Mouse (Mus musculus): ENCODE data around the gene Pou5f2.

Gene Pou5f2

GRCm38 (mm10) chr13:78024683-78025294 lies at the start of gene Pou5f2:
Gene Pou5f2 (plus strand): TSS chr13:78024902.
- peak; percentile 9 to 54 for DNase-seq (ENCODE audit: low spot score in 2 of 2)

GRCm38 (mm10) chr13:77976248-77976647 lies 48.5 kb upstream of the Pou5f2 start:
- DNase-seq (ENCODE audit: low spot score in 2 of 2) = no peak

GRCm38 (mm10) chr13:77977121-77977520 lies 47.6 kb upstream of the Pou5f2 start:
- no peak for DNase-seq (ENCODE audit: low spot score in 2 of 2)

GRCm38 (mm10) chr13:77982105-77982851 lies 42.4 kb upstream of the Pou5f2 start:
- peak in 1 of 2 experiments; percentile 20 for DNase-seq (ENCODE audit: low spot score in 2 of 2)

GRCm38 (mm10) chr13:77982852-77983202 lies 41.9 kb upstream of the Pou5f2 start:
- no peak for DNase-seq (ENCODE audit: low spot score in 2 of 2)

GRCm38 (mm10) chr13:77991189-77991886 lies 33.4 kb upstream of the Pou5f2 start:
- DNase-seq (ENCODE audit: low spot score in 2 of 2) = no peak

- no peak for DNase-seq (ENCODE audit: low spot score in 2 of 2)
Observed at GRCm38 (mm10) chr13:78004649-78005048, 20.1 kb upstream of the Pou5f2 start.

GRCm38 (mm10) chr13:78005344-78005743 lies 19.4 kb upstream of the Pou5f2 start:
- no peak for DNase-seq (ENCODE audit: low spot score in 2 of 2)

GRCm38 (mm10) chr13:78010176-78010575 lies 14.5 kb upstream of the Pou5f2 start:
- DNase-seq (ENCODE audit: low spot score in 2 of 2) = no peak

GRCm38 (mm10) chr13:78032821-78033220 lies 8.1 kb downstream of the Pou5f2 start:
- no peak for DNase-seq (ENCODE audit: low spot score in 2 of 2)

- no peak for DNase-seq (ENCODE audit: low spot score in 2 of 2)
Observed at GRCm38 (mm10) chr13:78037203-78037602, 12.5 kb downstream of the Pou5f2 start.

GRCm38 (mm10) chr13:78043203-78043602 lies 18.5 kb downstream of the Pou5f2 start:
- no peak for DNase-seq (ENCODE audit: low spot score in 2 of 2)

- no peak for DNase-seq (ENCODE audit: low spot score in 2 of 2)
Observed at GRCm38 (mm10) chr13:78045116-78045515, 20.4 kb downstream of the Pou5f2 start.

Measured in spleen, postnatal 10 days (tissue).